Mouse (Mus musculus) macrophage (primary cell): ENCODE measurements around the gene Mms19. TPM values are rescaled to one million over a fixed set of nuclear protein-coding genes. Genes with fewer than 3 reads are reported as not detected.

Experiments used
- H3K27ac ChIP-seq: fragments of 350-480 bp; formaldehyde crosslinking; 2 replicates; pipeline ENCODE4 v1.9.0; 2021
- H3K36me3 ChIP-seq: fragments of 350-480 bp; formaldehyde crosslinking; 2 replicates; pipeline ENCODE4 v1.9.0; 2021; ENCODE audit errors: inconsistent target
- H3K4me3 ChIP-seq: fragments of 350-480 bp; formaldehyde crosslinking; 2 replicates; pipeline ENCODE4 v1.9.0; 2021; ENCODE audit errors: inconsistent target
- H3K79me2 ChIP-seq: fragments of 350-480 bp; formaldehyde crosslinking; 2 replicates; pipeline ENCODE4 v1.9.0; 2021; ENCODE audit errors: inconsistent target
- WGBS: methylation state at CpG from one replicate; pipeline ENCODE4 v1.1.7; 2026; ENCODE audit warnings: inconsistent platforms; ENCODE audit not compliant: missing documents; 5-methylcytosine and 5-hydroxymethylcytosine counted together
- polyA plus RNA-seq: library from polyadenylated mRNA; stranded (reverse); fragments of 250-400 nt; gene quantifications from 3 replicates; pipeline ENCODE4 v1.2.4, GENCODE M21; 2018; ENCODE audit warnings: inconsistent platforms

The Mms19 gene
- polyA plus RNA-seq, 1 experiment from 2014 or later, result 20.9 TPM

GRCm38 (mm10) chr19:41907079-41907760, 73.7 kb downstream of the Mms19 start:
- Histone ChIP-seq H3K79me2 (peaks cover 2% of the 10 kb centered on the region), H3K36me3 (no peaks in the 10 kb centered on the region), H3K27ac (peak overlapping the region; percentile 10; the same call in 1 of the 2 replicates), H3K4me3 (no peak overlapping the region)
- WGBS, result 69% methylated on average over 6 of the region's 8 CpGs

DNA sequence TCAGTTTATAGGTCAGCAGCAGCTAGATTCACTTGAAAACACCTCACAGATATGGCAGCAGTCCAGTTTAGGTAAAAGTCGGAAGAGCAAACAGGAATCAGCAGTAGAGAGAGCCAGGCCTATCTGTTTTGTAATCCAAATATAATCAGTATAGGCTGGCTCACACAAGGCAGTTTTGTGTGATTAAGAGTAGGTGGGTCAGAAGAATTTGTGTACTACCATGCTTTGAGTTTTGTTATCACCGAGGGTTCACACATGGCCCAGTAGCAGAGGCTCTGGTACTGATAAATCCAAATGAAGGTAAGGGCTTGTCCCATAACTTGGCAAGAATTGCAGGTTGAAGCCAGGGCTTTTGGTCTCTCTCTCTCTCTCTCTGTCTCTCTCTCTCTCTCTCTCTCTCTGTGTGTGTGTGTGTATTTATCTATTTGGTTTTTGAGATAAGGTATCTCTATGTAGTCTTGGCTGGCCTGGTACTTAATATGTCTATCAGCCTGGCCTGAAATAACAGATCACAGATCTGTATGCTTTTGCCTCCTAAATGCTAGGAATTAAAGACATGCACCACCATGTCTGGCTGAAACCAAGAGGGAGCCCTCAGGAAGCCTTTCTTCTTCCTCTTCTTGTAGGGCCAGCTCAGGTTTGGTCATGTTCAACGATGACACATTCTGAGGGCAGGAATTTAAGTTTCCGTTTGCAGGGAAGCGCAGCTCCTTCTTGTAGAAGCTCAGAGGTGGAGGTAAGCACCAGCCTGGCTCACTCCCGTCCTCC, 74.5 kb downstream of the Mms19 start:
- no peaks in the 10 kb centered on the region for H3K36me3 ChIP-seq
- peak overlapping the region; percentile 10; the same call in 1 of the 2 replicates for H3K27ac ChIP-seq
- no peaks in the 10 kb centered on the region for H3K79me2 ChIP-seq
- no peak overlapping the region for H3K4me3 ChIP-seq
- WGBS, result 34% methylated on average over 6 of the region's 6 CpGs

DNA sequence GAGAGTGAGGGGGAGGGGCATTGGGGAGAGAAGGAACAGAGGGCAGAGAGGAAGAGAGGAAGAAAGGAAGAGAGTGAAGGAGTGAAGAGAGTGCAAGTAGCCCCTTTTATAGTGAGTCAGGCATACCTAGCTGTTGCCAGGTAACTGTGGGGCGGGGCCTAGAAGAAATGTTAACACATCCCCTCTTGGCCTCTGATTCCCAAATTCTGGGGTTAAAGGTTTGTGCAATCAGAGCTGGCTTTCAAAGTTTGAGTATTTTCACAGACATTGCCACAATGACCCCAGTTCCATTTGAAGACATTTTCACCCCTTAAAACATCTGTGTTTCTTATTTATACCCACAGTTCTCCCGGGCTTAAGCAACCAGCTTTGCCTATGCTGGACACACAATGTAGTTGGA, 75.7 kb downstream of the Mms19 start:
- Histone ChIP-seq H3K79me2 (no peaks in the 10 kb centered on the region), H3K27ac (no peak overlapping the region), H3K4me3 (no peak overlapping the region), H3K36me3 (no peaks in the 10 kb centered on the region)
- 100% methylated on average over 2 of the region's 2 CpGs for WGBS

GRCm38 (mm10) chr19:41902848-41903593, 77.9 kb downstream of the Mms19 start:
- H3K27ac ChIP-seq, result no peak overlapping the region
- no peak overlapping the region for H3K4me3 ChIP-seq
- no peaks in the 10 kb centered on the region for H3K36me3 ChIP-seq
- WGBS, result 46% methylated on average over 10 of the region's 10 CpGs
- H3K79me2 ChIP-seq, result no peaks in the 10 kb centered on the region

GRCm38 (mm10) chr19:41901696-41902095, 79.3 kb downstream of the Mms19 start:
- no peaks in the 10 kb centered on the region for H3K79me2 ChIP-seq
- 71% methylated on average over 2 of the region's 2 CpGs for WGBS
- H3K4me3 ChIP-seq, result no peak overlapping the region
- no peaks in the 10 kb centered on the region for H3K36me3 ChIP-seq
- H3K27ac ChIP-seq, result no peak overlapping the region

- H3K79me2 ChIP-seq, result no peaks in the 10 kb centered on the region
- 0 out of 2 replicates have a peak overlapping the region, but pooled peaks have one; percentile 5 for H3K27ac ChIP-seq
- H3K36me3 ChIP-seq, result no peaks in the 10 kb centered on the region
- no peak overlapping the region for H3K4me3 ChIP-seq
- WGBS, result 8% methylated on average over 8 of the region's 8 CpGs
These were observed 80.4 kb downstream of the Mms19 start for GRCm38 (mm10) chr19:41900495-41901090.

GRCm38 (mm10) chr19:41898860-41899259, 82.1 kb downstream of the Mms19 start:
- WGBS, result 58% methylated on average over 4 of the region's 4 CpGs
- H3K36me3 ChIP-seq, result no peaks in the 10 kb centered on the region
- no peak overlapping the region for H3K27ac ChIP-seq
- no peak overlapping the region for H3K4me3 ChIP-seq
- peaks cover 8% of the 10 kb centered on the region; the same call in 1 of the 2 replicates for H3K79me2 ChIP-seq

DNA sequence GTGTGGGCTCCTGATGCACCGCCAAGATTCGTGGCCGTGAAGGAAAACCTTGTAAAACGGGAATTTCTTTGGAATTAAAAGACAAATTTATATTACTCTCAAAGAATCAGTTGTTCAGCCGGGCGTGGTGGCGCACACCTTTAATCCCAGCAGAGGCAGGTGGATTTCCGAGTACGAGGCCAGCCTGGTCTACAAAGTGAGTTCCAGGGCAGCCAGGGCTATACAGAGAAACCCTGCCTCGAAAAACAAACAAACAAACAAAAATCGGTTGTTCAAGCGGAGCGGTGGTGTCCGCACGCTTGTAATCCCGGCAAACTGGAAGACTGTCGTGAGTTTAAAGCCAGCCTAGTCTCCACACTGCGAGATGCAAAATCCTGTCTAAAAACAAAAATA, 84.6 kb downstream of the Mms19 start:
- Histone ChIP-seq H3K27ac (peak overlapping the region; percentile 67; the same call in 1 of the 2 replicates), H3K36me3 (no peaks in the 10 kb centered on the region), H3K79me2 (peaks cover 13% of the 10 kb centered on the region; the same call in 1 of the 2 replicates), H3K4me3 (peak overlapping the region; percentile 68)
- 27% methylated on average over 18 of the region's 18 CpGs for WGBS

DNA sequence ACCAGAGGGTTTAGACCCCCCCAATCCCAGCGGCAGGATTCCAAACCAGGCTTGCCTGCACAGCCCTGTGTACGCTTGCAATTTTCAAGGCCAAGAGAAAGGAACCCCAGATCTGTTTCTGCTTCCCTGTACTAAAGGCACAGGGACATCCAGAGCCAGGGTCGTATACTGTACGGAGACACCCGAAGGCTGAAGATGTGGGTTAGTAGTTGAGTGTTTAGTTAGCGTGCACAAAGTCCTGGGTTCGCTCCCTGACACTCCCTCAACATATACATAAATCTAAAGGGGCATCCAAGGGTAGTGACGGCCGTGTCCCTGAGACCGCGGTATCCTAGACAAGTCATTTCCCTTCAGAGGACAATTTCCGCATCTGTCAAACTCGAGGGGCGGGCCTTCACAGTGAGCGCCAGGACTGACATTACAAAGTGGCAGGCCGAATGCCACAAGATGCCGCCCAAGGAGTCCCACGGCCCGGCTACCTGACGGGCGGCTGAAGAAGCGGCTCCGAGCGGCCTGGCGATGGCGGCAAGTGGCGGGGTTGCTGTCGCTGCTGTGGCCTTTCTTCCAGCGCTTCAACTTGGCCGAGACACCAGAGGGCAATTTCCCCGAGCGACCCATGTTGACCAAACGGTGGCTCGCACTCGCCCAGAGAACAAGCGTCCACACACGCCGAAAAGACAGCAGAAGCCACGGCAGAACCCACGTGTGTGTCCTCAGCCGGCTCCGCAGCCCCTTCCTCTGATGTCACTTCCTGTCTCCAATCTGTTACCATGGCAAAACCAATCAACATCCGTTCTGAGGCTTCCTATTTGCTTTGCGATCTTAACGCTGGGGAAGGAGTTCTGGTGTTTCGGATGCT, 85.3 kb downstream of the Mms19 start, which contains the start of gene Rrp12:
TSS of gene Rrp12 (minus strand) at position 714 of the 859 bp plus-strand sequence.
- WGBS, result 2% methylated on average over 46 of the region's 46 CpGs
- peak within 1 kb of the TSS; percentile 68 for H3K4me3 ChIP-seq
- H3K36me3 ChIP-seq, result no peaks in the 10 kb centered on the region
- peak within 1 kb of the TSS; percentile 67 for H3K27ac ChIP-seq
- H3K79me2 ChIP-seq, result peaks cover 13% of the 10 kb centered on the region; the same call in 1 of the 2 replicates

DNA sequence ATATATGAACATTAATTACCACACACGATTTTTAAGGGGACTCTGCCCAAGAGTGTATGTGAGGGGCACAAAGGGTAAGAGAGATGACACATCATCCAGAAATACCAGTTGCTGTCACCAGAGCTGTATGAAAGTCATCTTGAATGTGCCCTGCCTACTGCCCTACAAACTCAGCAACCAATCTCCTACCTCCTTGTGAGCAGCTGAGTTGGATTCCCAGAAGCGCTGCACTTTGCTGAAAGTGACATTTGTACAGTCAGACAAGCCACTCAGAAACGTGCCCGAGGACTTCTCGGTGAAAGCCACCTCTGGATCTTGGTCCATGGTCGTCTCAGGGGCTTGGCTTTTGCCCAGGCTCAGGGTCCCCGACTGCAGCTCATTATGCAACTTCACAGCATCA, 86.0 kb downstream of the Mms19 start:
- Histone ChIP-seq H3K79me2 (peaks cover 13% of the 10 kb centered on the region; the same call in 1 of the 2 replicates), H3K36me3 (no peaks in the 10 kb centered on the region), H3K4me3 (peak overlapping the region; percentile 68), H3K27ac (peak overlapping the region; percentile 67)
- WGBS, result 37% methylated on average over 6 of the region's 7 CpGs

Other genes starting within 250 kb of the Mms19 start
- gene Slit1, start 237.5 kb downstream of the Mms19 start, polyA plus RNA-seq, result 1.2 to 6.7 TPM (median 3.4 TPM) in 3 replicates
- gene Arhgap19, start 179.1 kb downstream of the Mms19 start, polyA plus RNA-seq, result 95.1 to 159 TPM (median 112 TPM) in 3 replicates
- gene Frat1, start 151.2 kb downstream of the Mms19 start, polyA plus RNA-seq, result 0.36 to 3.2 TPM (median 1.3 TPM) in 3 replicates
- 0.41 to 4.5 TPM (median 3.0 TPM) in 3 replicates for gene Frat2, start 133.0 kb downstream of the Mms19 start, polyA plus RNA-seq
- gene Rrp12, start 85.0 kb downstream of the Mms19 start, polyA plus RNA-seq, result 3.8 to 15.5 TPM (median 6.8 TPM) in 3 replicates
- gene Pgam1, start 69.2 kb downstream of the Mms19 start, polyA plus RNA-seq, result 316 to 518 TPM (median 374 TPM) in 3 replicates
- gene Exosc1, start 47.7 kb downstream of the Mms19 start, polyA plus RNA-seq, result 15.3 to 37.7 TPM (median 36.0 TPM) in 3 replicates
- gene Zdhhc16, start 47.7 kb downstream of the Mms19 start, polyA plus RNA-seq, result 17.4 to 32.6 TPM (median 29.9 TPM) in 3 replicates
- gene Ubtd1, start 606 bp upstream of the Mms19 start, polyA plus RNA-seq, result 25.8 to 42.9 TPM (median 41.2 TPM) in 3 replicates
- gene Ankrd2, start 54.8 kb upstream of the Mms19 start, polyA plus RNA-seq, result not detected in 3 replicates
- 1.3 to 2.2 TPM (median 1.9 TPM) in 3 replicates for gene Hoga1, start 64.5 kb upstream of the Mms19 start, polyA plus RNA-seq
- gene 4933411K16Rik, start 71.1 kb upstream of the Mms19 start, polyA plus RNA-seq, result 0.19 to 0.27 TPM (median 0.27 TPM) in 3 replicates
- gene Morn4, start 105.2 kb upstream of the Mms19 start, polyA plus RNA-seq, result 2.7 to 5.4 TPM (median 5.3 TPM) in 3 replicates
- gene Pi4k2a, start 109.3 kb upstream of the Mms19 start, polyA plus RNA-seq, result 62.5 to 98.7 TPM (median 75.6 TPM) in 3 replicates
- gene Avpi1, start 147.9 kb upstream of the Mms19 start, polyA plus RNA-seq, result 3.0 to 9.5 TPM (median 6.7 TPM) in 3 replicates
- gene Marveld1, start 166.2 kb upstream of the Mms19 start, polyA plus RNA-seq, result 2.9 to 12.9 TPM (median 8.4 TPM) in 3 replicates
- gene Zfyve27, start 182.8 kb upstream of the Mms19 start, polyA plus RNA-seq, result 10.8 to 19.0 TPM (median 16.4 TPM) in 3 replicates
- 0.16 to 0.81 TPM in 2 of 3 replicates, not detected in the other for gene Sfrp5, start 221.1 kb upstream of the Mms19 start, polyA plus RNA-seq